Mouse (Mus musculus): ENCODE results near the gene Dnajc6. TPM values are rescaled to one million over a fixed set of nuclear protein-coding genes. Genes with fewer than 3 reads are reported as not detected.

Gene Dnajc6
- polyA plus RNA-seq, 2 experiments: 0.82 to 0.98 TPM

DNA sequence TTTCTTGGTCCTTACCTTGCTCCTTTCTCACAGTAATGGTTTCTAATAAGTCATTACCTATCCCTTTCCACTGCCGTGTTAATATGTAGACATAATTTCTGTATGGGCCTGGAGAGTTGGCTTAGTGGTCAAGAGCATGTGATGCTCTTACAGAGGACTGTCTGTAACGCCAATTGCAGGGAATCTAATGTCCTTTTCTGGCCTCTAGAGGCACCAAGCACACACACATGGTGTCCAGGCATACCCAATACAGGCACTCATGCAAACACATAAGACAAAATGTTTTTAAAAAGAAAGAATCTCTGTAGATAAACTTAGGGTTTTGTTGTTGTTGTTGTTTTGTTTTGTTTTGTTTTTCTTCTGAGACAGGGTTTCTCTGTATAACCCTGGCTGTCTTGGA lies 121.3 kb downstream of the Dnajc6 start:
- no peaks in the 10 kb centered on the region for H3K4me1 ChIP-seq (ENCODE audit: control insufficient read depth, insufficient read depth, low read length)
- DNase-seq (ENCODE audit: low spot score) (no peak), ATAC-seq (ENCODE audit: low FRiP score, low read depth) (no peak)
- H3K27me3 ChIP-seq (ENCODE audit: control insufficient read depth, insufficient read depth, low read length): no peaks in the 10 kb centered on the region
- 64% methylated on average over 2 of the region's 2 CpGs for WGBS
- H3K9me3 ChIP-seq (ENCODE audit: control insufficient read depth, low read length): no peaks in the 10 kb centered on the region
- H3K4me2 ChIP-seq (replicated peaks; ENCODE audit: low read depth, low read length, severe bottlenecking): no peak overlapping the region
- H3K27ac ChIP-seq (replicated peaks; ENCODE audit: low read depth, low read length): no peak overlapping the region
- no peak overlapping the region for H3K9ac ChIP-seq (ENCODE audit: low read depth, low read length, severe bottlenecking)
- H3K36me3 ChIP-seq (ENCODE audit: control insufficient read depth, insufficient read depth, low read length): no peaks in the 10 kb centered on the region
- no peak for TF ChIP-seq POLR2A (IDR thresholded peaks at IDR 0.05; ENCODE audit: borderline replicate concordance, extremely low read depth, insufficient read depth, insufficient read length)
- no peak overlapping the region for H3K4me3 ChIP-seq (replicated peaks; ENCODE audit: low read length)

DNA sequence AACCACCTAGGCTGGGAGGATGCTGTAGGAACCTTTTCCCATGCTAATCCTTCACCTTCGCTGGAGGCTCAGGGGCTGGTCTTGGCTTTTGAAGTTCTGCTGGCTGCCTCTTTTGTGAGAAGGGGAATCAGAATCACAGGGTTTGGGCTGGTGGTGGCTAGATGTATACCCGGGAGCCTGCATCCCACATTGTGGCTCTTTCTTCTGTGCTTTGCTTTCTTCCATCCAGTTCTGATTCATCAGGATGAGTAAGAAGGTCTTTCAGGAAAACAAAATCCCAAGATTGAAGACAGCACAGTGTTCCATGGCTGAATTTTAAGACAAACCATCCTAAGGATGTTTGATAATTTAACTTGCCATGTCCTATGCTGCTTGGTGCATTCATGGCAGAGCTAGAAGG lies 123.8 kb downstream of the Dnajc6 start:
- DNase-seq (ENCODE audit: low spot score) (no peak), ATAC-seq (ENCODE audit: low FRiP score, low read depth) (no peak)
- Histone ChIP-seq H3K27me3 (ENCODE audit: control insufficient read depth, insufficient read depth, low read length) (no peaks in the 10 kb centered on the region), H3K9me3 (ENCODE audit: control insufficient read depth, low read length) (no peaks in the 10 kb centered on the region), H3K4me2 (replicated peaks; ENCODE audit: low read depth, low read length, severe bottlenecking) (no peak overlapping the region), H3K27ac (replicated peaks; ENCODE audit: low read depth, low read length) (no peak overlapping the region), H3K4me3 (replicated peaks; ENCODE audit: low read length) (no peak overlapping the region), H3K4me1 (ENCODE audit: control insufficient read depth, insufficient read depth, low read length) (no peaks in the 10 kb centered on the region), H3K9ac (ENCODE audit: low read depth, low read length, severe bottlenecking) (no peak overlapping the region), H3K36me3 (ENCODE audit: control insufficient read depth, insufficient read depth, low read length) (no peaks in the 10 kb centered on the region)
- TF ChIP-seq POLR2A (IDR thresholded peaks at IDR 0.05; ENCODE audit: borderline replicate concordance, extremely low read depth, insufficient read depth, insufficient read length): no peak
- 47% methylated on average over 2 of the region's 2 CpGs for WGBS

DNA sequence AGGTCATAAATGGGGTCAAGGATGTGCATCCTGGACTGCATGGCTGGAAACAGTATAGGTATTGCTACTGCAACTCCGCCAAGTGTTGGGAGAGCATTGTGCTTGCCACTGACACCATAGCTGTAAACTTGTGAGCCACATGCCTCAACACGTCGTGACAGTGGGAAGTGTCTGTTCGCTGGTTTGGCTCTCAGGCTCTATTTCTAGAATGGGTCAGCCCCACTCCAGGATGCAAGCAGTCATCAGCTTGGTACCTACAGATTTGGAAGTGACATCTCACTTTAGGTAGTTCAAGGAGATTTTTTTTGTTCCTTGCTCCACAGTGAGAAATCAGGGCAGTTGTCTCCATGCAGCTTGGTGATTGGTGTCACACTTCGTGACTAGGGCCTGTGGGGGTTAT lies 124.8 kb downstream of the Dnajc6 start:
- Histone ChIP-seq H3K9ac (ENCODE audit: low read depth, low read length, severe bottlenecking) (no peak overlapping the region), H3K27ac (replicated peaks; ENCODE audit: low read depth, low read length) (no peak overlapping the region), H3K36me3 (ENCODE audit: control insufficient read depth, insufficient read depth, low read length) (no peaks in the 10 kb centered on the region), H3K4me2 (replicated peaks; ENCODE audit: low read depth, low read length, severe bottlenecking) (no peak overlapping the region), H3K27me3 (ENCODE audit: control insufficient read depth, insufficient read depth, low read length) (no peaks in the 10 kb centered on the region), H3K9me3 (ENCODE audit: control insufficient read depth, low read length) (no peaks in the 10 kb centered on the region), H3K4me3 (replicated peaks; ENCODE audit: low read length) (no peak overlapping the region), H3K4me1 (ENCODE audit: control insufficient read depth, insufficient read depth, low read length) (no peaks in the 10 kb centered on the region)
- DNase-seq (ENCODE audit: low spot score): no peak
- no peak for TF ChIP-seq POLR2A (IDR thresholded peaks at IDR 0.05; ENCODE audit: borderline replicate concordance, extremely low read depth, insufficient read depth, insufficient read length)
- WGBS: 91% methylated on average over 5 of the region's 5 CpGs
- no peak for ATAC-seq (ENCODE audit: low FRiP score, low read depth)

DNA sequence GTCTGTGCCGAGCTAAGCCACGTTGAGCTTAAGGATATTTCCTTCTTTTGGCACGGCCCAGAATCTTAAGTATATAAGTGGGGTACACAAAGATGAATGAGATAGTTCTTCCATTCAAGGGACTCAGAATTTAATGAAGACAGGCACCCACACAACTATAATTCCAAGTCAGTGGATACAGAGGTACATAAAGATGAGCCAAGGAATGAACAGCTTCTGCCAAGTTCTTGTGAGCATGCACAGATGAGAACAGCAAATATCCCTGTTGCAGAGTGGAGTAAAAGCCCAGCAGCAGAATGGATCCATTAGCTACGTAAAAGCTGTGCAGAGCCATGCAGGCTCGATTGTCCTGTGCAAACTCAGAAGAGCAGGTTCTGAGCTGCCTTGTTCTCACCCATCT lies 128.8 kb downstream of the Dnajc6 start:
- ATAC-seq (ENCODE audit: low FRiP score, low read depth) (no peak), DNase-seq (ENCODE audit: low spot score) (no peak)

DNA sequence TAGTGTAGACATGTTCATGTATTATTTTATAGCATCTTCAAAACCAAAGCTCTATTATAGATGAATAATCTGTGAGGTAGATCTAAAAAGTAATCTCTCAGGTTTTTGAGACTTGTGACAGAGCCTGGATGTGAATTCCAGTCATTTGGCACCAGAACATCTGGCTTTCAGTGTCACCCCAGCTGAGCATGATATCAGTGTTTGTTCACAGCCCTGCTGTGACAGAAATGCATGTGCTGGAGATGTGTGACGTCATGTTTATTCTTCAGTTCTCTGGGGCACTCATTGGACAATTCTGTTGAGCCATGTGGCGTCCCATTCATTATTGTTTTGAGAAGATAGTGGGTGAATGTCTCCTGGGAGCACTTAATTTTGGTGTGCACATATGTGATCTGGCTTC lies 139.1 kb downstream of the Dnajc6 start:
- H3K4me2 ChIP-seq (replicated peaks; ENCODE audit: low read depth, low read length, severe bottlenecking): no peak overlapping the region
- DNase-seq (ENCODE audit: low spot score): no peak
- H3K4me1 ChIP-seq (ENCODE audit: control insufficient read depth, insufficient read depth, low read length): no peaks in the 10 kb centered on the region
- no peaks in the 10 kb centered on the region for H3K36me3 ChIP-seq (ENCODE audit: control insufficient read depth, insufficient read depth, low read length)
- TF ChIP-seq POLR2A (IDR thresholded peaks at IDR 0.05; ENCODE audit: borderline replicate concordance, extremely low read depth, insufficient read depth, insufficient read length): no peak
- H3K27me3 ChIP-seq (ENCODE audit: control insufficient read depth, insufficient read depth, low read length): no peaks in the 10 kb centered on the region
- no peak overlapping the region for H3K27ac ChIP-seq (replicated peaks; ENCODE audit: low read depth, low read length)
- no peak overlapping the region for H3K4me3 ChIP-seq (replicated peaks; ENCODE audit: low read length)
- no peak for ATAC-seq (ENCODE audit: low FRiP score, low read depth)
- WGBS: 75% methylated on average over 2 of the region's 2 CpGs
- H3K9ac ChIP-seq (ENCODE audit: low read depth, low read length, severe bottlenecking): no peak overlapping the region
- no peaks in the 10 kb centered on the region for H3K9me3 ChIP-seq (ENCODE audit: control insufficient read depth, low read length)

More for the DNA sequence above, 128.8 kb downstream of the Dnajc6 start:
- 89% methylated on average over 5 of the region's 5 CpGs for WGBS
- no peak overlapping the region for H3K4me3 ChIP-seq (replicated peaks; ENCODE audit: low read length)
- H3K4me1 ChIP-seq (ENCODE audit: control insufficient read depth, insufficient read depth, low read length): no peaks in the 10 kb centered on the region
- H3K27me3 ChIP-seq (ENCODE audit: control insufficient read depth, insufficient read depth, low read length): no peaks in the 10 kb centered on the region
- H3K9ac ChIP-seq (ENCODE audit: low read depth, low read length, severe bottlenecking): no peak overlapping the region
- H3K36me3 ChIP-seq (ENCODE audit: control insufficient read depth, insufficient read depth, low read length): no peaks in the 10 kb centered on the region
- no peak for TF ChIP-seq POLR2A (IDR thresholded peaks at IDR 0.05; ENCODE audit: borderline replicate concordance, extremely low read depth, insufficient read depth, insufficient read length)
- no peaks in the 10 kb centered on the region for H3K9me3 ChIP-seq (ENCODE audit: control insufficient read depth, low read length)
- no peak overlapping the region for H3K4me2 ChIP-seq (replicated peaks; ENCODE audit: low read depth, low read length, severe bottlenecking)
- no peak overlapping the region for H3K27ac ChIP-seq (replicated peaks; ENCODE audit: low read depth, low read length)

DNA sequence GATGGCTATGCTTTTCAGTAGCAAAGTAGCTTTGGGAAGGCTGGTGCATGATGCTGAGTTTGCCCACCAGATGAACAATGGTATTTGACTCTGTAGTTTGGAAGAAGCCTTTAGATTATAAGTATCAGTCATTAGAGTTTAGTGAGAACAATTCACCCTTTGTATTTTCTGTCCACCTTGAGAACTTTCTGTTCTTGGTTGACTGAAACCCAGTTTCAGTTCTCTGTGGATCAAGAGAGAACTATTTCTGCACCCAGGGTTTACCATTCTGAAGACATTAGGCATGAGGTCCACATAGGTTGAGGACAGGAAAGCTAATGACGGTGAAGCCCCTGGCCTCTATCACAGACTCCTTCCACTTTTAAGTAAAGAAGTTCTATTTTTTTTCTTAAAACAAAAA lies 141.0 kb downstream of the Dnajc6 start:
- Histone ChIP-seq H3K4me2 (replicated peaks; ENCODE audit: low read depth, low read length, severe bottlenecking) (no peak overlapping the region), H3K27ac (replicated peaks; ENCODE audit: low read depth, low read length) (no peak overlapping the region), H3K9ac (ENCODE audit: low read depth, low read length, severe bottlenecking) (no peak overlapping the region), H3K4me3 (replicated peaks; ENCODE audit: low read length) (no peak overlapping the region), H3K27me3 (ENCODE audit: control insufficient read depth, insufficient read depth, low read length) (no peaks in the 10 kb centered on the region), H3K36me3 (ENCODE audit: control insufficient read depth, insufficient read depth, low read length) (no peaks in the 10 kb centered on the region), H3K4me1 (ENCODE audit: control insufficient read depth, insufficient read depth, low read length) (no peaks in the 10 kb centered on the region), H3K9me3 (ENCODE audit: control insufficient read depth, low read length) (no peaks in the 10 kb centered on the region)
- ATAC-seq (ENCODE audit: low FRiP score, low read depth) (no peak), DNase-seq (ENCODE audit: low spot score) (no peak)
- 83% methylated on average over 1 of the region's 1 CpGs for WGBS
- no peak for TF ChIP-seq POLR2A (IDR thresholded peaks at IDR 0.05; ENCODE audit: borderline replicate concordance, extremely low read depth, insufficient read depth, insufficient read length)
